Mouse (Mus musculus) lung, embryonic 15.5 days (tissue): ENCODE data around the gene Ascc1. TPM values are rescaled to one million over a fixed set of nuclear protein-coding genes. Genes with fewer than 3 reads are reported as not detected.

Source experiments
- ATAC-seq: fragments of 200-750 bp; cut with Nextera tagmentation; 2 replicates; pipeline ENCODE4 v1.8.0; 2017; ENCODE audit warnings: moderate number of reproducible peaks, borderline replicate concordance; ENCODE audit not compliant: low FRiP score, low TSS enrichment; ENCODE audit errors: extremely low read depth
- H3K27ac ChIP-seq: fragments of 300-500 bp; sonication (generic); 2 replicates; pipeline ENCODE4 v1.5.1; 2015; ENCODE audit warnings: moderate library complexity, mild to moderate bottlenecking, inconsistent platforms
- H3K27me3 ChIP-seq: fragments of 300-500 bp; sonication (generic); 2 replicates; pipeline ENCODE4 v1.6.1; 2015; ENCODE audit warnings: inconsistent platforms
- H3K36me3 ChIP-seq: fragments of 300-500 bp; sonication (generic); 2 replicates; pipeline ENCODE4 v1.6.1; 2015; ENCODE audit warnings: inconsistent platforms
- H3K4me1 ChIP-seq: fragments of 300-500 bp; sonication (generic); 2 replicates; pipeline ENCODE4 v1.6.1; 2015; ENCODE audit warnings: inconsistent platforms
- H3K4me2 ChIP-seq: fragments of 300-500 bp; sonication (generic); 2 replicates; pipeline ENCODE4 v1.6.1; 2015; ENCODE audit warnings: inconsistent platforms, mild to moderate bottlenecking, moderate library complexity
- H3K4me3 ChIP-seq: fragments of 300-500 bp; sonication (generic); 2 replicates; pipeline ENCODE4 v1.5.1; 2015; ENCODE audit warnings: mild to moderate bottlenecking, inconsistent platforms
- H3K9ac ChIP-seq: fragments of 300-500 bp; sonication (generic); 2 replicates; pipeline ENCODE4 v1.6.1; 2015; ENCODE audit warnings: inconsistent platforms
- H3K9me3 ChIP-seq: fragments of 300-500 bp; sonication (generic); 2 replicates; pipeline ENCODE4 v1.6.1; 2016; ENCODE audit warnings: inconsistent platforms
- WGBS: fragments of 180-500 bp; shearing (Covaris S2); methylation state at CpG from one replicate; pipeline ENCODE4 v1.1.7; 2015; 5-methylcytosine and 5-hydroxymethylcytosine counted together
- polyA plus RNA-seq: library from polyadenylated mRNA; unstranded; fragments of >200 nt; fragmentation: Nextera tagmentation; extraction: Ambion mirVana; gene quantifications from 2 replicates; pipeline ENCODE4 v1.2.1, GENCODE M21; 2015

Gene Ascc1
- polyA plus RNA-seq, 1 experiment from 2014 or later: 45.2 TPM

DNA sequence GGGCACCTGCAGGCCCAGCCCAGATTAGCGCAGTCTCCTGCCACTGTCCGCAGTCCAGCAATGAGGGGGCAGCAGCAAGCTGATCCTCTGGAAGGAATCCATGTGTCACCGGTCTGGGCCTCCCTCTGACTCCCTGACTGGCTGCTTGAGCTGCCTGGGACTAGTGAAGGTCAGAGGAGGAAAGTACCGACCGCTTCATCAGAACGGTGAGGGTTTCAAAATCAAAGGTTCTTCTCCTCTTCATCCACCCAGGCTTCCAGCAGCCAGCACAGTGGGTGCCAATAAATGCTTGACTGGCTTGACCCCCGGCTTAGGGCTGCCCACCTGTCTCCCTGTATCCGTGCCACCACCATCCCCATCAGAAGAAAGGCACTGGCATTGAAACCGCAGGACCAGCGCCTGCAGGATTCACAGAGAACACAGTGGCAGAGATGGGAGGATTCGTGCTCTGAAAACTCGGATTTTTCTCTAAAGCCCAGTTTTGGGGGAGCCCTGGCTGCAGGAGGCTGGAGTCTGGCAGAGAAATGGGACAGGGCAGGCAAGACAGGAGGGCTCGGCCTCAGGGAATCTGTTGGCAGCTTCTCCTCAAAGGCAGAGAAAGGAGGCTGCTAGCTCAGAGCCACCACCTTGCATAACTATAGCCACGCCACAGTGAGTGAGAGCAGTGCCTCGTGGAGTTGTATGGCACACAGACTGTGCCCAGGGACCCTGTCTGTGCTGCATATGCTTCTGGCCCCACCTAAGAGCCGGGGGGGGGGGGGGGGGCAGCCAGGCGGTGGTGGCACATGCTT is 105.9 kb downstream of the Ascc1 start:
- no peaks in the 10 kb centered on the region for H3K36me3 ChIP-seq
- ATAC-seq: no peak
- 60% methylated on average over 16 of the region's 17 CpGs for WGBS
- no peaks in the 10 kb centered on the region for H3K9me3 ChIP-seq
- peaks cover 61% of the 10 kb centered on the region for H3K27me3 ChIP-seq
- no peak overlapping the region for H3K27ac ChIP-seq
- no peak overlapping the region for H3K4me3 ChIP-seq
- H3K4me1 ChIP-seq: peaks cover 20% of the 10 kb centered on the region
- no peak overlapping the region for H3K9ac ChIP-seq
- H3K4me2 ChIP-seq: no peak overlapping the region

DNA sequence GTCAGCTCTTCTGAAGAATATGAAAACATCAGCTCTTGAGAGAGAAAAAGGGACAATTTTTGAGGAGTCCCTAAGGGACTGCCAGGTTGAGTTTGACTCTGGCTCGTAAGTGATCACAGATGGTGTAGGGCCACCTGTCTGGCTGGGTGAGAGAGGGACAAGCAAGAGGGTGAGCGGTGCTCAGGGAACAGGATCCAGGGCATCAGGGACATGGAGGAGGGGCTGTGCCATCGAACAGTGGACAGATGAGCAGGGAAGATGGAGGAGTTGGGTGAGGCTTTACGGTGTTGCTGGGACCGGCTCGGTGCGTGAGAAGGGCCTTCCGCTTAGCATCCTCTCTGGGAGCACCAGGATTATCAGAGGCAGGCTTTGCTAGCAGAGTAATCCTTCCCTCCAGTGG is 106.7 kb downstream of the Ascc1 start:
- Histone ChIP-seq H3K9me3 (no peaks in the 10 kb centered on the region), H3K27me3 (peaks cover 56% of the 10 kb centered on the region)

DNA sequence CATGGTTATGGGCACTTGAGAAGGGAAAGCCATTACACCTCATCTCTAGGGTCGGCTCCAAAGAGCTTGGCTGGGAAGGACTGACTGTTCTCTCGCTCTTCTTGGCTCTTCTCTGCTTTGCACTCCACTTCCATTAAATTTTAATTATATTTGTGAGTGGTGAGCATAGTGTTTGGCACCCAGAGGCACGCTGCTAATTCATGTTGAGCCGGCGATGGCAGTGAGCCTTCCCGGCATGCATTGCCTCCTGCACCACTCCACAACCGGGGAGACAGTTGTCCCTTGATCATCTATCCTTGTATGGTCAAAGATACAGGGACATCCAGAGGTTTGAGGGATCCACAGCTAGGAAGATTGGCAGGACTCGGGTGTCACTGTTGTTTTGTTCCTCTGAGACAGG is 107.4 kb downstream of the Ascc1 start:
- H3K9me3 ChIP-seq: no peaks in the 10 kb centered on the region
- peaks cover 20% of the 10 kb centered on the region for H3K4me1 ChIP-seq
- H3K4me3 ChIP-seq: no peak overlapping the region
- 80% methylated on average over 8 of the region's 8 CpGs for WGBS
- ATAC-seq: no peak
- no peaks in the 10 kb centered on the region for H3K36me3 ChIP-seq
- peaks cover 50% of the 10 kb centered on the region for H3K27me3 ChIP-seq
- no peak overlapping the region for H3K4me2 ChIP-seq
- H3K27ac ChIP-seq: no peak overlapping the region
- no peak overlapping the region for H3K9ac ChIP-seq

More for the DNA sequence above, 106.7 kb downstream of the Ascc1 start:
- H3K36me3 ChIP-seq: no peaks in the 10 kb centered on the region
- 82% methylated on average over 8 of the region's 8 CpGs for WGBS
- ATAC-seq: no peak
- H3K4me3 ChIP-seq: no peak overlapping the region
- H3K9ac ChIP-seq: no peak overlapping the region
- H3K4me1 ChIP-seq: peaks cover 20% of the 10 kb centered on the region
- H3K27ac ChIP-seq: no peak overlapping the region
- no peak overlapping the region for H3K4me2 ChIP-seq

DNA sequence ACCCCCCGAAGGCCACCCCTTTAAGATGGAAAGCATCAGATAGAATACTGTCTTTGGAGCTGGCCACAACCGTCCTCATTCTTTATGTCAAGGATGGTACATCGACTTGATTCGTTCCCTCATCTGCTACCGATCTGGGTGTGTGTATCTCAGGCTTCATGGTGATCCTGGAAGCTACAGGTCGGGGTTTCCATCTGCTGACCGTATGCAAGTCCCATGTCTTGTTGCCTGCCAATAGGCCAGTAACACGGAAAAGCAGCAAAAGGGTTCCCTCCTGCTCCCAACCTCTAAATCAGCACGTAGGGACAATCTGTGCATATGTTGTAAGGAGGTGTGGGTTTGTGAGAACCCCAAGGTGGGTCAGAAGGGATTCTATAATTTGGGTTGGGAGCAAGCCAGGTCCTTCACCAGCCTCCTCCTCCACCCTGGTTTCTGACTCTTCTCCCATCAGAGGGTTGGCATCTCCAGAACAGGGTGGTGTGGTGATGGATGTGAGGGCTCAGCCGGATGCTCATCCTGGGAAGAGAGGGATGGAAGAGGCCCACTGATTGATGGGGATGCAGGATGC is 108.4 kb downstream of the Ascc1 start:
- H3K27me3 ChIP-seq: peaks cover 40% of the 10 kb centered on the region
- peaks cover 25% of the 10 kb centered on the region for H3K4me1 ChIP-seq
- WGBS: 78% methylated on average over 10 of the region's 10 CpGs

DNA sequence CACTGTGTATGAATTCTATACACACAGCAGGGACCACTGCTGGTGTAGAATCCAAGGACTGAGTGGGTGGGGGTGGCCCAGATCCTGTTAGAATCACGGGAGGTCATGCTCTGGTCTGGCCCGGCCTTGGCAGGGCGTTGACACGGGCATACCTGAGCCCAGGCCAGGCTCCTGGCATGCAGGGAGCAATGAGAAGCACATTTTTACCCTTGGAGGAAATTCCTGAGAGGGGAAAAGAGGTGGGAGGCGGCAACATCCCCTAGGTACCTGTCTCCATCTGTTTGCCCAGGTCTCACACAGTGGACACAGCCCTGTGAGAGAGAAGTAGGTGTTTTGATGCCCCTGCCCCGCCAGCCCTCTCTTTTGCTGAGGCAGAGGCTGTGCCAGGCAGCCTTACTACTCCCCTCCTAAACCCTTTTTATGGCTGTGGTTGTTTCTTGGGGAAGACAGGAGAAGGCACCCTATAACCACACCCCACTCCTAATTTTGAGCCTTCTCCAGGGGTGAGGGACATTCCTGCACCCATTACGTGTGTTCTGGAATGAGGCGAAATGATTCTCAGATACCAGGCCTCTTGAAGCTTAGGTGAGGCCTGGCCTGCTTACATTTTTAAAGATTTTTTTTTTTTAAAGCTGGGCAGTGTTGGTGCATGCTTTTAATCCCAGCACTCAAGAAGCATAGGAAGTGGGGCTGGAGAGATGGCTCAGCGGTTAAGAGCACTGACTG is 111.5 kb downstream of the Ascc1 start:
- Histone ChIP-seq H3K27me3 (peaks cover 11% of the 10 kb centered on the region), H3K4me2 (no peak overlapping the region), H3K9ac (no peak overlapping the region), H3K4me1 (peaks cover 11% of the 10 kb centered on the region), H3K4me3 (no peak overlapping the region), H3K9me3 (no peaks in the 10 kb centered on the region), H3K27ac (no peak overlapping the region), H3K36me3 (no peaks in the 10 kb centered on the region)
- 83% methylated on average over 9 of the region's 9 CpGs for WGBS
- no peak for ATAC-seq

More for the DNA sequence above, 108.4 kb downstream of the Ascc1 start:
- Histone ChIP-seq H3K27ac (no peak overlapping the region), H3K9ac (no peak overlapping the region), H3K4me3 (no peak overlapping the region), H3K9me3 (no peaks in the 10 kb centered on the region), H3K36me3 (no peaks in the 10 kb centered on the region), H3K4me2 (no peak overlapping the region)
- no peak for ATAC-seq

DNA sequence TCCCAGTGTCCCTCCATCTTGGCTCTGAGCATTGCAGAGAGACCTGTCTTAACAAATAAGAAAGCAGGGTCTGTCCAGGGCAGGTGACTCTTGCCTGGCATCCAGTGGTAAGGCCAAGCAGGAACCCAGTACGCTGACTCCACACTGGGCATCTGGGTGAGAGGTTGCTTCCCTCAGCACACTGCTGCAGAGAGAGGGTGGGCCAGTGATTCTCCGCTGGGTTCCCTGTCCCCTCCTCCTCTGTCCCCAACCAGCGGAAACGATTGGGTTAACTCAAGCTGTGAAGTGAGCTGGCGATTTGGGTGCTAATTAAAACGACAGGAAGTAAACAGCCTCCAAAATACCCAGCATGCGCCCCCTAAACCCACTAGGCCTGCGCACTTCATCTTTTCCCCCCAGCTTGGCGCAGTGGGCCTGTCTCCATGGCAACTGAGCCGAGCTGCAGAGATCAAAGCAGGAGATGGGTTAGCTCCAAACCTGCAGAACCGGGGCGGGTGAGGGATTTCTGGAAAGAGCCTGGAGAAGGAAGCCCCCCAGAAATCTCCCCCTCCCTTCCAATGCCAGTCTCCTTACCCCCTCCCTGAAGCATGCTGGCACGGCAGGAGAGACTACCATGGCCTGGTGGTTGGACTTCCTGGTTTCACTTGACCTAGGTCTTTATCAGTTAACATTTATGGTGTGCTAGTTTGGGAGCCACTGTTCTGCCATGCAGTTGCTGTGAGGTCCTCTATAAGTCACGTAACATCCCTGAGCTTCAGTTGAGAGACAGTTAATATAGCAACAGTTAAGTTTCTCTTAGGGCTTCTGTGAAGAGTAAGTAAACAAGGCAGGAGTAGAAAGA is 113.0 kb downstream of the Ascc1 start:
- no peak overlapping the region for H3K9ac ChIP-seq
- 11% methylated on average over 14 of the region's 14 CpGs for WGBS
- H3K27ac ChIP-seq: no peak overlapping the region
- no peak for ATAC-seq
- no peaks in the 10 kb centered on the region for H3K9me3 ChIP-seq
- H3K4me3 ChIP-seq: no peak overlapping the region
- H3K4me2 ChIP-seq: no peak overlapping the region; the same call in 1 of the 2 replicates
- H3K4me1 ChIP-seq: peaks cover 11% of the 10 kb centered on the region
- H3K36me3 ChIP-seq: no peaks in the 10 kb centered on the region
- H3K27me3 ChIP-seq: peaks cover 7% of the 10 kb centered on the region; the same call in 1 of the 2 replicates

DNA sequence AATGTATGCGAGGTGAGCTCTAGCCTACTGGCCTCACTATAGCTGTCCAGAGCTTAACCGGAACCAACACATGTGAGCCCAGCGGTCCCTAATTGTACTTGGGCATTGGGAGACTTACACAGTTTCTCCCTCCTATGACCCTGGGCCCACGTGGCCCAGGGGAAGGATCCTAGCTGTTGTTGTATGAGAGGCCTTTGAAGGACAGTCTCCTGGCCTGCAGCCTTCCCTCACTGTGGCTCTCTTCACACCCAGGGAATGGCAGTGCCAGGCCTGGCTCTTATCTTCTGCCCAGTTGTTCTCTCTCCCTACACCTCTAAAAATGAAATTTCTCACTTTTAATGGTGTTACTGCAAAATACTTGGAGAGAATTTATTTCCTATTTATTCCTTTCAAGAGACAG is 114.4 kb downstream of the Ascc1 start:
- H3K4me1 ChIP-seq: peaks cover 11% of the 10 kb centered on the region
- 58% methylated on average over 4 of the region's 4 CpGs for WGBS
- no peaks in the 10 kb centered on the region for H3K27me3 ChIP-seq
- H3K4me2 ChIP-seq: no peak overlapping the region
- no peak overlapping the region for H3K27ac ChIP-seq
- no peak for ATAC-seq
- no peaks in the 10 kb centered on the region for H3K36me3 ChIP-seq
- H3K4me3 ChIP-seq: no peak overlapping the region
- H3K9ac ChIP-seq: no peak overlapping the region
- H3K9me3 ChIP-seq: no peaks in the 10 kb centered on the region

DNA sequence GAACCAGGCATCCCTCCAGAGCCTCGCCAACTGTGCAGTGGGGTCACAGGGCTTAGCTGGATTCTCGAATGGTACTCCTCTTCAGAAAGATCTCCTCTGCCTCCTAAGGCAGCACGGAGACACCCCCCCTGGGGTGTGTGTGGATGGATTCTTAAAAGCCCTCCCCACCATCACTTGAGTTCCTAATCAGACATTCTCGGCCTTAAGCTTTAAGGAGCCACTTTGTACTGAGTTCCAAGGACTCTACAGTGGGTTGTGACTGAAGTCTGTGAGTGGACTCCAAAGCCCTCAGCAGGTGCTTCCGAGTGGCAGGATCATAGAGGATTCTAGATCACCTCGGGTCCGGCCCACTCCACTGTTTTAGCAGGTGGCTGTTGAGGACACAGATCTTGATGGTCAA is 115.9 kb downstream of the Ascc1 start:
- Histone ChIP-seq H3K4me1 (peaks cover 11% of the 10 kb centered on the region), H3K9me3 (no peaks in the 10 kb centered on the region), H3K27ac (no peak overlapping the region), H3K4me3 (no peak overlapping the region), H3K27me3 (no peaks in the 10 kb centered on the region), H3K4me2 (no peak overlapping the region), H3K36me3 (no peaks in the 10 kb centered on the region), H3K9ac (no peak overlapping the region)
- no peak for ATAC-seq
- WGBS: 47% methylated on average over 7 of the region's 7 CpGs

DNA sequence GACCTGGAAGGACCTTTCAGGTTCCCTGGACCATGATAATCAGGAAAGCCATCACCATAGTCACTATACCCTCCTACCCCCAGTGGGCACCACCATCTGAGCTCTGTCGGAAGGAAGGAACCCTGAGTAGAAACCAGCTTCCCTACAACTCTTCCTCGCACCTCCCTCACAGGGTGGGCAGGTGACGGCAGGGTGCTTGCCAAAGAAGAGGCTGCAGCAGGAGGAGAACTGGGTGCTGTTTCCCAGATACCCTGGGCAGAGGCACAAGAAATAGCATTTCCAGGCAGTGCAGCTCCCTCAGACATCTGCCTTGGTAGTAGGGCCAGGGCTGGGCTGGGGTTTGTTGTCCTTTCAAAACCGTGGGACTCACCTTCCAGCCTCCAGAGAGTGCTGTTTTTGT is 118.0 kb downstream of the Ascc1 start:
- WGBS: 85% methylated on average over 4 of the region's 4 CpGs
- ATAC-seq: no peak
- Histone ChIP-seq H3K9me3 (no peaks in the 10 kb centered on the region), H3K27ac (no peak overlapping the region), H3K9ac (no peak overlapping the region), H3K4me1 (peaks cover 7% of the 10 kb centered on the region), H3K4me2 (no peak overlapping the region), H3K27me3 (no peaks in the 10 kb centered on the region), H3K36me3 (no peaks in the 10 kb centered on the region), H3K4me3 (no peak overlapping the region)

DNA sequence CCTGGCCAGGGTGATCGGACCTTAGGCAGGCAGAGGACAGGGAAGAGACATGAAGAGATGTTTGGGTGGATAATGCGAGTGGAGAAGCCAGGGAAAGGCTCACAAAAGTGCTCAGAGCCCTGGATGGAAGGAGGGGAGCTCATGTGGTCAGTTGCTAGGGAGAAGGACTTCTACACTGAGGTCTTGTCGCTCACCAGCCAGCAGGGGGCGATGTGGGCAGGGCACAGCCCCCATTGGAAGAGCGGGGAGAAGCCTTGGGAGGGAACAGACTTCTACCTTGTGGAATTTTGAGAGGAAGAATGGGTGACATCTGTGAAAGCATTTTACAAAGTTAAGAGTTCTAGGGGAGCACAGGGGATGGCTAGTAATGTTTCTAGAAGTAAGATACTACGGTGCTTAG is 121.5 kb downstream of the Ascc1 start:
- ATAC-seq: no peak
- Histone ChIP-seq H3K4me3 (no peak overlapping the region), H3K4me1 (peaks cover 4% of the 10 kb centered on the region; the same call in 1 of the 2 replicates), H3K27ac (no peak overlapping the region), H3K36me3 (no peaks in the 10 kb centered on the region), H3K9me3 (no peaks in the 10 kb centered on the region), H3K9ac (no peak overlapping the region), H3K4me2 (no peak overlapping the region), H3K27me3 (no peaks in the 10 kb centered on the region)
- 60% methylated on average over 6 of the region's 6 CpGs for WGBS

DNA sequence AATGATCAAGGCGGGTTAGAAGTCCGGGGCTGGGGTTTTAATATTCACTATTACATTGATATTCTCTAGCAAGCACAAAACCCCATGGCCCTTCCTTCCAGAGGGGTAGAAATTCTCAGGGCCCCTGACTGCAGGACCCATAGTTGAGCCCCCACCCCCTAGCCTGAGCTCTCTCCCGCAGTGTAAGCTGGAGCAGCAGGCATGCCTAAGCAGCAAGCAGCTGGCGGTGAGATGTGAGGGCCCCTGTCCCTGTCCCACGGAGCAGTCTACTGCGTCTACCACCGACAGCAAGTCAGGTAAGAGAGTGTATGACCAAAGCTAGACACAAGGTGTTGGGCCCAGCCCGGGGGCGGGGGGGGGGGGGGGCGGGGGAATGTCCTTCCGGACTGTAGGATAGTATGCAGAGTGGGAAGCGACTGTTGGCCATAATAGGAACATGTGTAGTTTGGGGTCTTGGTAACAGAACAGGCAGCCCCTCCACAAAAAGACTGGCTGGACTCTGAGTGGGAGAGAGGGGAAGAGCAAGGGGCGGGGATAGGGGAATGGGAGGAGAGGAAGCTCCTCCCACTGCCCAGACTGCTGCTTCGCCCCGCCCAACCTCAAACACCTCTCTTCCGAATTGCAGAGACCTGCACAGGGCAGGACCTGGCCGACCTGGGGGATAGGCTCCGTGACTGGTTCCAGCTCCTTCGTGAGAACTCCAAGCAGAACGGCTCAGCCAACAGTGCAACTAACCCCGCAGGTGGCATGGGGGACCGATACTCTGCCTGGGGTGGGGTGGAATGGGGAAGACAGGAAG is 123.1 kb downstream of the Ascc1 start:
- Histone ChIP-seq H3K4me3 (peak overlapping the region; percentile 12; the same call in 1 of the 2 replicates), H3K9me3 (no peaks in the 10 kb centered on the region), H3K4me1 (peaks cover 4% of the 10 kb centered on the region; the same call in 1 of the 2 replicates), H3K4me2 (peak overlapping the region; percentile 41), H3K36me3 (no peaks in the 10 kb centered on the region), H3K27me3 (no peaks in the 10 kb centered on the region), H3K27ac (no peak overlapping the region), H3K9ac (no peak overlapping the region)
- ATAC-seq: no peak
- WGBS: 22% methylated on average over 21 of the region's 22 CpGs
